Mouse (Mus musculus) intestine, embryonic 15.5 days (tissue): Measurements from ENCODE around the gene Ubxn10. TPM values are rescaled to one million over a fixed set of nuclear protein-coding genes. Genes with fewer than 3 reads are reported as not detected.

Experiments used
- ATAC-seq: fragments of 200-750 bp; cut with Nextera tagmentation; 2 replicates; pipeline ENCODE4 v1.8.0; 2017; ENCODE audit warnings: moderate TSS enrichment, moderate library complexity
- H3K27ac ChIP-seq: fragments of 300-500 bp; sonication (generic); 2 replicates; pipeline ENCODE4 v1.5.1; 2015; ENCODE audit warnings: mild to moderate bottlenecking, inconsistent platforms
- H3K27me3 ChIP-seq: fragments of 300-500 bp; sonication (generic); replicated peaks from 2 replicates; pipeline ENCODE4 v1.6.1; 2015; ENCODE audit warnings: inconsistent platforms
- H3K36me3 ChIP-seq: fragments of 300-500 bp; sonication (generic); 2 replicates; pipeline ENCODE4 v1.6.1; 2015; ENCODE audit warnings: inconsistent platforms
- H3K4me1 ChIP-seq: fragments of 300-500 bp; sonication (generic); replicated peaks from 2 replicates; pipeline ENCODE4 v1.6.1; 2015; ENCODE audit warnings: inconsistent platforms
- H3K4me2 ChIP-seq: fragments of 300-500 bp; sonication (generic); replicated peaks from 2 replicates; pipeline ENCODE4 v1.6.1; 2015; ENCODE audit warnings: mild to moderate bottlenecking, inconsistent platforms
- H3K4me3 ChIP-seq: fragments of 300-500 bp; sonication (generic); replicated peaks from 2 replicates; pipeline ENCODE4 v1.5.1; 2015; ENCODE audit warnings: inconsistent platforms
- H3K9ac ChIP-seq: fragments of 300-500 bp; sonication (generic); 2 replicates; pipeline ENCODE4 v1.6.1; 2015; ENCODE audit warnings: inconsistent platforms
- H3K9me3 ChIP-seq: fragments of 300-500 bp; sonication (generic); 2 replicates; pipeline ENCODE4 v1.6.1; 2016; ENCODE audit warnings: inconsistent platforms
- WGBS: fragments of 180-500 bp; shearing (Covaris S2); methylation state at CpG from one replicate; pipeline ENCODE4 v1.1.7; 2015; 5-methylcytosine and 5-hydroxymethylcytosine counted together
- polyA plus RNA-seq: library from polyadenylated mRNA; unstranded; fragments of >200 nt; fragmentation: Nextera tagmentation; extraction: Ambion mirVana; gene quantifications from 2 replicates; pipeline ENCODE4 v1.2.1, GENCODE M21; 2015

Gene Ubxn10
- polyA plus RNA-seq, 1 experiment from 2014 or later = 1.3 TPM

GRCm38 (mm10) chr4:138670093-138670889, 66.7 kb downstream of the Ubxn10 start:
- H3K27me3 ChIP-seq = 0 out of 2 replicates have a peak, but pooled peaks cover 2% of the 10 kb centered on the region
- no peaks in the 10 kb centered on the region for H3K36me3 ChIP-seq
- H3K4me2 ChIP-seq = peak overlapping the region; percentile 7; the same call in 1 of the 2 replicates
- H3K27ac ChIP-seq = peak overlapping the region; percentile 80
- H3K4me1 ChIP-seq = peaks cover 6% of the 10 kb centered on the region; the same call in 1 of the 2 replicates
- ATAC-seq = peak; percentile 83
- 52% methylated on average over 11 of the region's 11 CpGs for WGBS
- H3K9me3 ChIP-seq = no peaks in the 10 kb centered on the region
- no peak overlapping the region for H3K4me3 ChIP-seq
- H3K9ac ChIP-seq = no peak overlapping the region

- ATAC-seq = no peak
- Histone ChIP-seq H3K27ac (no peak overlapping the region), H3K4me2 (no peak overlapping the region), H3K4me3 (no peak overlapping the region), H3K4me1 (peaks cover 6% of the 10 kb centered on the region; the same call in 1 of the 2 replicates), H3K36me3 (no peaks in the 10 kb centered on the region), H3K27me3 (0 out of 2 replicates have a peak, but pooled peaks cover 2% of the 10 kb centered on the region), H3K9ac (no peak overlapping the region), H3K9me3 (no peaks in the 10 kb centered on the region)
- 62% methylated on average over 10 of the region's 10 CpGs for WGBS
Observed at GRCm38 (mm10) chr4:138666521-138666920, 70.4 kb downstream of the Ubxn10 start.

- ATAC-seq = no peak
- Histone ChIP-seq H3K27ac (no peak overlapping the region), H3K4me2 (no peak overlapping the region), H3K36me3 (no peaks in the 10 kb centered on the region), H3K27me3 (no peaks in the 10 kb centered on the region), H3K4me1 (no peaks in the 10 kb centered on the region), H3K4me3 (no peak overlapping the region), H3K9me3 (no peaks in the 10 kb centered on the region), H3K9ac (no peak overlapping the region)
- 75% methylated on average over 11 of the region's 11 CpGs for WGBS
Observed at GRCm38 (mm10) chr4:138659936-138660602, 76.9 kb downstream of the Ubxn10 start.

Other genes starting within 250 kb of the Ubxn10 start
- gene Vwa5b1, start 101.3 kb downstream of the Ubxn10 start, polyA plus RNA-seq = 0.19 and 0.28 TPM in 2 replicates
- gene Pla2g2c, start 12.4 kb downstream of the Ubxn10 start, polyA plus RNA-seq = 0.23 and 0.25 TPM in 2 replicates
- gene Pla2g2f, start 20.5 kb upstream of the Ubxn10 start, polyA plus RNA-seq = 1.5 and 2.6 TPM in 2 replicates
- 0.92 and 0.99 TPM in 2 replicates for gene Pla2g2d, start 38.6 kb upstream of the Ubxn10 start, polyA plus RNA-seq
- gene Pla2g5, start 126.3 kb upstream of the Ubxn10 start, polyA plus RNA-seq = 0.15 and 0.29 TPM in 2 replicates
- gene Gm13030, start 136.8 kb upstream of the Ubxn10 start, polyA plus RNA-seq = not detected in 2 replicates
- not detected in 2 replicates for gene Pla2g2e, start 140.8 kb upstream of the Ubxn10 start, polyA plus RNA-seq
- gene Otud3, start 176.8 kb upstream of the Ubxn10 start, polyA plus RNA-seq = 4.5 and 6.2 TPM in 2 replicates
- gene Rnf186, start 229.9 kb upstream of the Ubxn10 start, polyA plus RNA-seq = 79.5 and 98.0 TPM in 2 replicates
- 14.1 and 14.3 TPM in 2 replicates for gene Tmco4, start 235.7 kb upstream of the Ubxn10 start, polyA plus RNA-seq